Mouse (Mus musculus) CD4-positive helper T cell, adult 2 months (primary cell): ENCODE data around the gene Utp4.
"Not testable (repeated sequence)": the region's sequence is repeated elsewhere in the genome, so short reads cannot be mapped to it uniquely, and the experiment has no call there.

Experiments used
- DNase-seq: peaks from one replicate; pipeline ENCODE4 v3.0.0-alpha.2; 2012; ENCODE audit warnings: low read depth, missing footprints, low spot score

Utp4 gene

DNA sequence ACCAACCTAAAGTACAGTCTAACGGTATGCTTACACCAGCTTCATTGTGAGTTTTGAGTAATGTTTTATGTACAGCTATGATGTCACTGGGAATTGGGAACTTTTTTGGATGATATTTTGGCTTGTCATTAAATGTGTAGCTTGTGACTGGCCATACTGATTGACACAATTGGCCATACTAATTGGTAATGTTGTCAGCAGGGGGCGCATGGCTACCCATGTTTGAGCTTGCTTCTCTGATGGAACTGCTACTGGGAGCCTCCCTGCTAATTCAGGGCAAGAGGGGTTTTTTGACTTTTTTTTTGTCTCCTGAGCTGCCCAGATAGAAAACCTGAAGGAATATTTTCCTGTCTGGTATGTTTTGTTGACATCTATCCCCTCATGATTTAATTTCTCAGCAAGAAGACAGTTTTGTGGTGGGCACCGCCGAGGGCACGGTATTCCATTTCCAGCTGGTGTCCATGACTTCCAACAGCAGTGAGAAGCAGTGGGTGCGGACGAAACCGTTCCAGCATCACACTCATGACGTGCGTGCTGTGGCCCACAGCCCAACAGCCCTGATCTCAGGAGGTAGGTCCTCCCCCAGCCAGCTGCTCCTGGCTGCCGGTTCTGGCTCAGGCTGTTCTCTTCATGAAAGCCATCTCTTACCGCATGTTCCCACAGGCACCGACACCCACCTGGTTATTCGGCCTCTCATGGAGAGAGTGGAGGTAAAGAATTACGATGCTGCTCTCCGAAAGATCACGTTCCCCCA, 12.5 kb downstream of the Utp4 start:
- peak; percentile 49 for DNase-seq

DNA sequence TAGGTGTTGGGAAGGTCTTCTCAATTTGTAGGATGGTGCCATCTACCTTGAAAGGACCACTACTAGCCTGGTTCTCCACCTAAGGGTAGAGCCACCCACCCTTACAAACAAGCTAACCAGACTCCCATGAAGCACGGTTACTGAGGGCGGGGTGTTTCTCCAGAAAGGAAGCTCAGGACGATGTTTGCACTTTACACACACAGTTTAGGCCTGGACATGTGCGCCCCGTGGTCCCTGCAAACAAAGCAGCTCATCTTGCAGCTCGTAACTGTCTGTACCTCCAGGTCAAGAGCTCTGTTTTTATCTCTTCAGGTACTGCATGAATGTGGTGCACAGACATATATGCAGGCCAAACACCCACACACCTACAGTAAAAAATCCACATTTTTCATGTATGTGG, 13.2 kb downstream of the Utp4 start:
- no peak for DNase-seq

DNA sequence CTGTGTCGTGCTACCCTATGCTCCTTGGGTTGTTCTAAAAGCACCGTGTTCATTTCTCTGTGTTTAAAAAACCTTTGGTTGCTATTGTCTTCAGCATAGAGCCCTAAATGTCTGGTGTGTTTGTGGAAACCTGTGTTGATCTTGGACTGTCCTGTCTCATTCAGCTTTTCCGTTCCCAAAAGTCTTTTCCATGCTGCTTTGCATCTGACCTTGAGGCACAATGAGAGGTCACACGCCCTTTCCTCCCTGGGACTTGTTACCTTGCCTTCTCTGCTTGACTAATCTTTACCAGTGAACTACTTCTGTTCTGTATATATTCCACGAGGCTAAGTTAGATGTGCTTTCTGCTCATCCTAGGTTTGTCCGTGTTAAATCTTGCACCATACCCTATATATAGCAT, 14.0 kb downstream of the Utp4 start:
- DNase-seq = no peak

DNA sequence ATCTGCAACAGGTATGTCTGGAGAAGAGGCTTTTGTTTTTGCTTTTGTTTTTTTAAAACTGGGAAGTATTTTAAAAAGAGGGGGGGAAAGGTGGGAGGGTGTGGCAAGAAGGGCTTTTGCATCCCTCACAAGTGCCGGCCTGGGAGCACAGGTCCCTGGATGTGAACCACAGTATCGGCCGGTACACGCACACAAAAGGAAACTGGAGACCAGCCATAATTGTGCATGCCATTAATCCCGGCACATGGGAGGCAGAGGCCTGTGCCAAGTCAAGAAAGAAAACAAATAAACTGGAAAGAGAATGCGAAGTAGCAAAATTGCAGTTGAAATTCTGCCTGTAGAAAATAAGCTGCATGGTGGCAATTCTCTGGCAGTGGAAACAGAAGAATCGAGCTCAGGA, 14.9 kb downstream of the Utp4 start:
- DNase-seq = no peak

DNA sequence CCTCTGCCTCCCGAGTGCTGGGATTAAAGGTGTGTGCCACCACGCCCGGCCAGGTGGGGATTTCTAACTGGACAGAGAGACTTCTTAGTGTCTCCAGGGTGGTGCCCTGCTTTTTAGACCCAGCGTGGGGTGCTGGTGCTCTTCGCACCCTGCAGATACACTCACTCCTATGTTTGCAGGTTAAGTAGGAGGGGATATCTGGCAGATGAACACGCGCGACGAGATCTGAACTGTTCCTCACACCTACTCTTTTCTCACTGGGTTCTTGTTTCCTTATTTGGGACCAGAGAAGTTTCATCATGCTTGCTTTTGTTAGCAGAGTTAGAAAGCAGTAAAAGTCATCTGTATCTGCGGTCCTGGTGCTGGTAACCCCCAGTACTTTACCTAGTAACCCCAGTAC, 20.2 kb downstream of the Utp4 start:
- DNase-seq = no peak

DNA sequence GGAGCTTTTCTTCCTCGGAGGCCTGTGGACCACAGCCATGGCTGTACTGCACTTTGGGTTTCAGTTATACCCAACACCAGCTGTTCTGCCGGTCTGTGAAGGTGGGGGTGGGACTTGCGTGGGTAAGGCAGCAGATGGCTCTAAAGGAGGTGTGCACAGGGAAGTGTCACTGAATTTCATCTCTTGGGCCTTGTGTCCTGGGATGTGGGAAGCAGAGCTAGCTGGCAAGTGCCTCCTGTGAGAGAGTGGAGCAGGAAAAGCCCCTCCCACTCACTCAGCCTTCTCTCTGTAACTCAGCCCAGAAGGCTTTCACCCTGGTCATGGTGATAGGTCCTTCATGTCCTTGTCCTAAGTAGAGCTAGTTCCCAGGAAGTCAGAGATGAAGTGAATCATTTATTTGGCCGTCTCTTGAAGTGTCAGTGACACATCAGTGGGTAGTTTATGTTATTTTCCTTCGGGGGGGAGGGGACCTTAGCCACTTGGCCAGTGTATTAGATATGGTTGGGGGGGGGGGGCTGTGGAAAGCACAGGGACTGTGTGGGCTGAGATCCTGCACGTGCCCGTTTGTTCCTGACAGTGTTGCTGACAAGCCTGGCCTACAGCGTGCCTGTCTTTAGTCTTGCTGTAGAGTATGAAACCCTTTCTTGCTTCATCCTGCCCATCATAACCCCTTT, 26.4 kb downstream of the Utp4 start:
- DNase-seq = no peak

DNA sequence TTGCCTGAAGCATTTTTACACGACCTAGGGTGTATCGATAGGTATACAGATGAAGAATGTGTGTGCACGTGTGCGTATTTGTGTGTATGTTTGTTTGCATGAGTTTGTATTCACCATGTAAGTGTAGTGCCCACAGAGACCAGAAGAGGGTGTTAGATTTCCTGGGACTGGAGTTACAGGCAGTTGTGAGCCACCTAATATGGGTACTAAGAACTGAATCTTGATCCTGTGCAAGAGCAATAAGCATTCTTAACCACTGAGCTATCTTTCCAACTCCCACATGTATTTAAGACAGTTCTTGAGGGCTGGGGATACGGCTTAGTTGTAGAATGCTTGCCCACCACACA, 26.9 kb downstream of the Utp4 start:
- DNase-seq = no peak

DNA sequence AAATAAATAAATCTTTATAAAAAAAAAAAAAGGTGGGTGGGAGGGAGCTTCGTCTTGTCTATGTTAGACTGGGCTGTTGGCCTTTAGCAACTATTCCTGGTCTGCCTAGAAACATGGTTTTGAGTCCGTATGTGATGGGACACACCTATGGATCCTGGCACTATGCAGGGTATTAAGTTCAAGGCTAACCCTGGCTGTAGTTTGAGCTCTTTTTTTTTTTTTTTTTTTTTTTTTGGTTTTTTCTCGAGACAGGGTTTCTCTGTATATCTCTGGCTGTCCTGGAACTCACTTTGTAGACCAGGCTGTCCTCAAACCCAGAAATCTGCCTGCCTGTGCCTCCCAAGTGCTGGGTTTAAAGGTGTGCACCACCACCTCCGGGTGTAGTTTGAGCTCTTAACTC, 30.6 kb downstream of the Utp4 start:
- no peak for DNase-seq

DNA sequence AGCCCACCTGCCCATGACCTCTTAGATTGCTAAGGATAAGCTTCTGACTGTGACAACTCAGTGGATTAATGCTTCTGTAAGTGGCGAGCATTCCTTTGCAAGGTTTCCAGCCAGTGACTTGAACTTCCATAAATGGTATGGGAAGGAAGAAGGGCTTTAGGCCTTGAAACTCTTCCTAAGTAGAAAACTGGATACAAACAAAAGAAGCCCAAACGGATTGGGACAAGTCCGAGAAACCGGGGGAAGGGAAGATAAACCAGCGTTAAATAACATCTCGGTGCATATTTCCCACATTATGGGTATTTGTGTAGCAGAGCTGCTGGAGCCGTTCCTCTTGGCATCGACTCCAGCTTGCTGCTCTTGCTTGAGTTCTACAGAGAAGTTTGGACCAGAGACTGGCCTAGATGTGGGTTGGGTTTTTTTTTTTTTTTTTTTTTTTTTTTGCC, 31.5 kb downstream of the Utp4 start:
- DNase-seq = no peak

DNA sequence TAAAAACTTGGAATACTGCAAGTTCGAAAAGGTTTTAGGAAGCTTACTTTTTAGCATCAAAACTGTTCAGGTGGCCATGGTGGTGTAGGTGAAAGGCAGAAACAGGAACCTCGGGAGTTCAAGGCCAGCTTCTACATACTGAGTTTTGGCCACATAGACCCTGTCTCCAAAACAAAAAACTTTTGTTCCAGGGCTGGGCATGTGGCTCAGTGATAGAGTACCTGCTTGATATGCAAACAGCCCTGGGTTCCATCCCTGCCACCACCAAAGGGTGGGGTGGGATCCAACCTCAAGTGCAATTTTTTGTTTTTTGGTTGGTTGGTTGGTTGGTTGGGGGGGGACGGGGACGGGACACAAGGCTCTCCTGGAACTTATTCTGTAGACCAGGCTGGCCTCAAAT, 32.0 kb downstream of the Utp4 start:
- DNase-seq = no peak

DNA sequence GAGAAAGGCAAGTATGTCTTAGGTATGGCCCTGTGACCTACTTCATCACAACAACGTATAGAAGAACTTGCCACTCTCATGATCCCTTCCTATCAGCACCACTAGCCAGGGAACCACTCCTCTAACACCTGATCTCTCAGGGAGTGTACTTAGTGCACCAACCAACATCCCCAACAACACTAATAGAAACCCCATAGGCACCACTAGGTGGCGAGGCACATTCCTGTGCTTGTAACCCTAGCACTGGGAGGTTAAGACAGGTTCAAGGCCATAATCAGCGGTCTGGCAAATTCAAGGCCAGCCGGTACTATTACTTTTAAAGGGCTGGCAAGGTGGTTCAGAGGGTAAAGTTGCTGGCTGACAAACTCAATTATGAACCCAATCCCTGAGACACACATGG, 33.8 kb downstream of the Utp4 start:
- DNase-seq = peak; percentile 61

DNA sequence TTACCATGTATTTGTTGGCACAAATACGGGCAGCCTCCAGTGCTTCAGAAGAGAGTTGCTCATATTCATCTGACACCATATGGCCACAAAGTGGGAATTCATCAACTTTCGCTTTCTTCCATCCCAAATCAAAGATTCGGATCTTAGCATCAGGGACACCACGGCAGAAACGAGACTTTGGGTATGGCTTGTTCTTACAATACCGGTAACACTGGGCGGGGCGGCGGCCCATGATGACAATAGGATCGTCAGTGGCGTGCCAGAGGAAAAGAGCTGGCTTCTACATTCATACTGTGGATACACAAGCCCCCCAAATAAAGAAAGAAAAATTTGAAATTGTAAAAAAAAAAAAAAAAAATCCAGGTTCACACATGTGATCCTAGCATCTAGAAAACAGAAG, 34.7 kb downstream of the Utp4 start:
- not testable (repeated sequence) for DNase-seq

DNA sequence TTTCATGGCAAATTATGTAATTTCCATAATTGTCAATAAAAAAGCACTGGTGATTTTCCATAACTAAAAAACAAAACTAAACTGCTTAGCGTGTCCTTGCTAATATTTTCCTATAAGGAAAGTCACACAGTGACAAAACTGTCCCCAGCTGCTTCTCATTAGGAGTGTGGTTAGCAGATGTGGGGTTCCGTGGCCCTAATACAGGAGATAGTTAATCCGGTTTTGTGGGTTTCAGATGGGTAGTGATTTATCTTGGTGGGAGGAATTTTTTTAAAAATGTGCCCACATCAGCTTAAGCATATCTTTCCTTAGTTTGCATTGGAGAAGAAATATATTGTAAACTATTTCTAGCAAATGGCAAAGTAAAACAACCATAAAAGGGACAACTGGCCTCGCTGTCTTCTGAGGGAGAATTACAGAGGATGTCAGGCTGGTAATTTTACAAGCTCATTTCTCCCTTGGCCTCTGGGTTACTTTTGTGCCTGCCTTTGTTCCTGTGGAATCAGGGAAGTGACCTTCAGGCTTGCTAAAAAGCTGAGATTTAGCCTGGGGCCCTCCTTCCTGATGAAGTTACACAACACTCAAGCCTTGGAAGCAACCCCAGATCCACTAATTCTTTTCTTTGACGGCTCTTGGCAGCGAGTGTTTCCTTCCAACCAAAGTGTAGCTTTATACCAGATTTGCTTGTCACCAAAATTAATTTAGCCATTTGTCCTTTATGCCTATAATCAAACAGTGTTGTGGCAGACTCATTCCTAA, 35.9 kb downstream of the Utp4 start:
- DNase-seq = no peak

DNA sequence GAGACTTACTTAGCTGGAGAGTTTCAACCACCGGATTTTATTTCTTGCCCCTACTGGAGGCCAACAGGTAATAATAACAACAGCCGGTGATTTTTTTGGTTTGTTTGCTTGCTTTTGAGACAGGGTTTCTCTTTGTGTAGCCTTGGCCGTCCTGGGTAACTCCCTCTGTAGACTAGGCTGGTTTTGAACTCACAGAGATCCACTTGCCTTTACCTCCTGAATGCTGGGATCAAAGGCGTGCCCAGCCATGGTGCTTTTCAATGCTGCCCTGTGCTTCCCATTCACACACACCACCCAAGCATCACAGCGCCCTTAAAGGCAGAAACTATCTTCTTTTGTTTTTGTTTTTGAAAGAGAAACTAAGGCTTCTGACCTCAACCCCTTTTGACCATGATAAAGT, 36.5 kb downstream of the Utp4 start:
- no peak for DNase-seq

DNA sequence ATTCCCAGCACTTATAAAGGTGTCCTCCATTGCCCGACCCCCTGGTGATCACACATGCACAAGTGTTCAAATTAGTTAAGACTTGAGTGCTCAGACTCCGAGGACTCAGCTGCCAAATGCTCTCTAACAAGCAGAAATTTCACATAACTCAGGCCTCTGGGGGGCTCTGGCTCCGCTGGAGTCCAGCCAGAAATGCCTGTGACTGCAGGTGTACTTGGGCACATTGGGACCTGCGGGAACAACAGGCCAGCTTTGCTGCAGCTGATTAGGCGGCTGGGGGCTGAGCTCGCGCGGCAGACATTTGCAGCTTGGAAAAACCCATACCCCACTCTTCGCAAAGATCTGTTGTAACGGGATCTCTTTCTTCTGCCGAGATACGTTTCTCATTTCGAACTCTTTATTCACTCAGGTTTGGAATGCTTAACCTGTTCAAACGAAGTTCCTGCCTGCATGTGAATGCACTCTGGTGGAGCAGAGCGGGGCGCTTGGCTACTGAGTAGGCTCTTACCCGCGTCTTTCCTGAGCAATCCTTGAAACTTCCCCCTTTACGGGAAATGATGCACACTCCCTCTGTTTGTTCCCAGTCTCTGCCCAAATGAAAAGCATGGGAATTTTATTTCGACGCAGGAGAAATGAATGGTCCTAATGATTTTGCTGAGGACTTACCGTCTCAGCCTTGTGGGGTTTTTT, 39.1 kb downstream of the Utp4 start:
- DNase-seq = no peak

DNA sequence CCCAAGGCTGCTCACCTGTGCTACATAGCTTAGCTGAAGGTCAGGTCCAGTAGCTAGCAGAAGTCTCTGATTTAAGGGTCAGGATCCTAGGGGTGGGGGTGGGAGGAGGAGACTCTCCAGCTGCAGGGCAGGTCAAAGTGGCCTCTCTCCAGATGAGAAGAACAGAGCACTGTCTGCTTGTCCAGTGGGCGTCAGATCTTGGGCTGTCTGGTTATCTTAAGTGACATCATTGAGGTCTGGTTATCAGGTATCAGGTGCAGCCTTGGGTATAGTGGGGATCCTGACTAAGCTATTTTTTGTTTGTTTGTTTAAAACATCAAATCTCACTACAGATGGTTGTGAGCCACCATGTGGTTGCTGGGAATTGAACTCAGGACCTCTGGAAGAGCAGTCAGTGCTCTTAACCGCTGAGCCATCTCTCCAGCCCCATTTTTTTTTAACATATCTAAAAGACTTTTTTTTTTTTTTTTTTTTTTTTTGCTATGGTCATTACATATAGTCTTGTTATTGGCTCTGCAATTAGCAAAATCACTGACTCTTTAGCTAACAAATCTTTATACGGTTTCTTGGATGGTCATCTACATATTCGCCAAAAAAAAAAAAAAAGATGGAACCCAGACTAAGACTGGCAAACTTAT, 40.2 kb downstream of the Utp4 start:
- DNase-seq = peak; percentile 39

DNA sequence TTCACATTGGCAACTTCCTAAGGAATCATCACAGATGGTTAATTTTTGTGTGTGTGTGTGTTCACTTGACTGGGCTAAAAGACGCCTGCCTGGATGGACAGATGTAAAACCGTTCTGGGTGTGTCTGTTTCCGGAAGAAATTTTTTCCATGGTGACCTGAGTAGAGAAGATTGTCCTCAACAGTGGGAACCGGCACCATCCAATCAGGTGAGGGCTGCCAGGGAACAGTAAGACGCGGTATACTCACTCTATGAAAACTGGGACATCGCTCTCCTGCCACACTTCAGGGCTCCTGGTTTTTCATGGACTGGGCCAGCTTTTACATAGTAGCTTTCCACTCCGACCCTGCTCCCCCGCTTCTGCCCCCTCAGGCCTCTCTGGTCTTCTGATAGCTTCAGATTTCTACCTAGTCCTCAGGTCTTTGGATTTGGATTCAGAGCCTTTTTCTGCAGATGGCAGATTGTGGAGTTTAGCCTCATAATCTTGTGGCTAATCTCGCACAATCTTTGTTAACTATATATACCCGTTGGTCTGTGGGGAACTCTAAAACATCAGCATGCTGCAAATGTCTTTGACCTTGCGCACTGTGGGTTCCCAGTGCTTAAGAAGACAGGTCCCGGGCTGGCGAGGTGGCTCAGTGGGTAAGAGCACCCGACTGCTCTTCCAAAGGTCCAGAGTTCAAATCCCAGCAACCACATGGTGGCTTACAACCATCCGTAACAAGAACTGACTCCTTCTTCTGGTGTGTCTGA, 41.0 kb downstream of the Utp4 start:
- peak; percentile 52 for DNase-seq

DNA sequence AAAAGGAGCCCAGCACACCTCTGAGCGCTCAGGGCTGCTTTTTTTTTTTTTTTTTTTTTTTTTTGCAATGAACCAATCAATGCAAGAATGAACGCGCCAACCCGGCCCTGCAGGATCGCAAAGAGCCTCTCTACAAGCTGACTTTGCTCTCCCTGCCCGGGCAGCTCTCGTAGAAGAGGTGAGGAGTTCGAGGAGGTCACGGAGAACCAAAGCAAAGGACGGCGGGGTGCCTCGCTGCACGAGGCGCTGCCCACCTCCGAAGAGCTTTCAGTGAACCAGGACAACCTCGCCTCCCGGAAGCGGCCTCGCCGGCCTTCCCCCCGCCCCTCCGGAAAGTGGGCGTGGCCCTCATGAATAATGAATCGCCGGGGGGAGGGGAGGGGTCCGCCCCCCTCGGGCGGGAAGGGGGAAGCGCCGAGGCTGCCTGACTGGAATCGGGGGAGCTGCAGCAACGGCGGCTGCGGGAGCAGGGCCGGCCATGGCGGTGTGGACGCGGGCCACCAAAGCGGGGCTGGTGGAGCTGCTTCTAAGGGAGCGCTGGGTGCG, 42.0 kb downstream of the Utp4 start, which contains the start of gene Sntb2:
Gene Sntb2 (plus strand): TSS at position 427 of the 546 bp plus-strand sequence.
- DNase-seq = peak; percentile 93

DNA sequence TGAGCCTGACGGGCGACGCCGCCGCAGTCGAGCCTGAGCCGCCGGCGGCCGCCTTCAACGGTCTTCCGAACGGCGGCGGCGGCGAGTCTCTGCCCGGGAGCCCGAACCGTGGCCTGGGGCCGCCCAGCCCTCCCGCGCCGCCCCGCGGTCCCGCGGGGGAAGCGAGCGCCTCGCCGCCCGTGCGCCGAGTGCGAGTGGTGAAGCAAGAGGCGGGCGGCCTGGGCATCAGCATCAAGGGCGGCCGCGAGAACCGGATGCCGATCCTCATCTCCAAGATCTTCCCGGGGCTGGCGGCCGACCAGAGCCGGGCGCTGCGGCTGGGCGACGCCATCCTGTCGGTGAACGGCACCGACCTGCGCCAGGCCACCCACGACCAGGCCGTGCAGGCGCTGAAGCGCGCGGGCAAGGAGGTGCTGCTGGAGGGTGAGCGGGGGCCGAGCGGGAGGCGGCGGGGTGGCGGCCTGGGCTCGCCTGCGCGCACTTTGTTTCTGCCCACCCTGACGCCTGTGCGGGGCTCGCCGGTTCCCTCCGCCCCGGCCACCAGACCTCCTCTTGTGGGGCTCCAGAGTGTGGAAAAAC, 42.6 kb downstream of the Utp4 start:
- DNase-seq = peak; percentile 64

DNA sequence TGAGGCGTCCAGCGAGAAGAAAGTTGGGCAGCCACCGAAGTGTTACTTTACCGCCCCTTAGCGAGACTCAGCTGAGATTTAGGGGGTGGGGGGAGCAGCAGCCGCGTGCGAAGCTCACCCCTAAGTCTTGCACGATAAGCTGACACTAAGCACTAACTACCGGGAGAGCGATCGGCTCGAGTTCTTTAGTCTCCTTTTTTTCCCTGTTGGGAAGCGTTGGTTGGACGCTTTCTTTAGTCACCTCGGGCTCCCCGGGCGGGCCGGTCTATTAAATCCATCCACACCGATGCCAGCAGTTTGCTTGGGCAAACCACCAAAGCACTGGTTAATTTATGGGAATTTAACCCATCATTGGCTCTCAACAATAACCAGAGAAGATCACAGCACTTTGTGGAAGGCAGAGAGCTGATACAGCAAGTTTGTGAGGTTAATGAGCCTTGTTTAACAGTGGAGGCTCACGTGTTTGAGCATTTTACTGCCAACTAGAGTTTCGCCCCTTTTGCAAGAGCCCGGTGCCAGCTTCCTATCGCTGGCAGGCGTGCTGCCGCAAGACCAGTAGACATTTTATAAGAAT, 43.1 kb downstream of the Utp4 start:
- DNase-seq = peak; percentile 37
